Mouse (Mus musculus) ES-E14 (cell line): Measurements from ENCODE around the gene Sbf1. TPM values are rescaled to one million over a fixed set of nuclear protein-coding genes. Genes with fewer than 3 reads are reported as not detected.

ENCODE experiments used
- DNase-seq: peaks from one replicate; pipeline ENCODE4 v3.0.0-alpha.2; 2013; ENCODE audit warnings: low read depth, low spot score
- H3K27ac ChIP-seq: 2 replicates; pipeline ENCODE4 v1.5.1; 2012; ENCODE audit warnings: low read depth, mild to moderate bottlenecking, low read length, moderate library complexity, mixed read lengths; ENCODE audit not compliant: poor library complexity, insufficient read depth, severe bottlenecking
- H3K36me3 ChIP-seq: 2 replicates; pipeline ENCODE4 v1.6.1; 2012; ENCODE audit warnings: mild to moderate bottlenecking, low read length, moderate library complexity, mixed read lengths; ENCODE audit not compliant: control insufficient read depth, poor library complexity, insufficient read depth, severe bottlenecking
- H3K4me1 ChIP-seq, 2 experiments: fragments of 150-350 bp in 1 of 2; sonication (generic) in 1 of 2; 2 replicates each; pipeline ENCODE4 v1.6.1; 2012; ENCODE audit warnings: low read length in 2 of 2, mild to moderate bottlenecking in 1 of 2, mixed read lengths in 1 of 2; ENCODE audit not compliant: control insufficient read depth in 2 of 2, insufficient read depth in 2 of 2, poor library complexity in 1 of 2
- H3K4me3 ChIP-seq, 2 experiments: fragments of 150-350 bp in 1 of 2; sonication (generic) in 1 of 2; 2 replicates each; pipeline ENCODE4 v1.5.1; 2012; ENCODE audit warnings: low read length in 2 of 2, low read depth in 1 of 2, mild to moderate bottlenecking in 1 of 2, mixed read lengths in 1 of 2; ENCODE audit not compliant: insufficient read depth in 1 of 2, poor library complexity in 1 of 2, severe bottlenecking in 1 of 2
- H3K9ac ChIP-seq: 2 replicates; pipeline ENCODE4 v1.6.1; 2012; ENCODE audit warnings: low read depth, mild to moderate bottlenecking, low read length, mixed read lengths; ENCODE audit not compliant: poor library complexity, insufficient read depth, severe bottlenecking
- H3K9me3 ChIP-seq: fragments of 150-350 bp; sonication (generic); 2 replicates; pipeline ENCODE4 v1.6.1; 2012; ENCODE audit warnings: low read depth, mild to moderate bottlenecking, low read length; ENCODE audit not compliant: control insufficient read depth, insufficient read depth
- CHD2 ChIP-seq: IDR thresholded peaks from 2 replicates; pipeline ENCODE4 v1.6.1; 2014; ENCODE audit warnings: mild to moderate bottlenecking, low read depth, low read length, inconsistent platforms
- HCFC1 ChIP-seq: IDR thresholded peaks from 2 replicates; pipeline ENCODE4 v1.6.1; 2012; ENCODE audit warnings: low read length, inconsistent platforms, borderline replicate concordance; ENCODE audit not compliant: insufficient read depth
- MAFK ChIP-seq: IDR thresholded peaks from 2 replicates; pipeline ENCODE4 v1.6.1; 2014; ENCODE audit warnings: mild to moderate bottlenecking, low read depth, low read length, inconsistent platforms; ENCODE audit not compliant: insufficient read depth
- ZC3H11A ChIP-seq: IDR thresholded peaks from 2 replicates; pipeline ENCODE4 v1.6.1; 2012; ENCODE audit warnings: low read depth, mild to moderate bottlenecking, inconsistent platforms, low read length, borderline replicate concordance
- ZNF384 ChIP-seq: IDR thresholded peaks from 2 replicates; pipeline ENCODE4 v1.6.1; 2012; ENCODE audit warnings: low read depth, low read length, inconsistent platforms
- in situ Hi-C, 2 experiments: fragments of 600-800 bp; cut with MboI; formaldehyde crosslinking; loops; one replicate each; pipeline ENCODE4 v1.15.1; 2025; ENCODE audit warnings: low sequenced_read_pairs in 2 of 2, inconsistent platforms in 1 of 2; ENCODE audit not compliant: unreplicated experiment in 2 of 2
- total RNA-seq: library from RNA; depleted of rRNA; stranded (reverse); fragments of 300-350 nt; gene quantifications from 2 replicates; pipeline ENCODE4 v1.2.3, GENCODE M21; 2012

Sbf1 gene
- total RNA-seq, 1 experiment, result 134 TPM

DNA sequence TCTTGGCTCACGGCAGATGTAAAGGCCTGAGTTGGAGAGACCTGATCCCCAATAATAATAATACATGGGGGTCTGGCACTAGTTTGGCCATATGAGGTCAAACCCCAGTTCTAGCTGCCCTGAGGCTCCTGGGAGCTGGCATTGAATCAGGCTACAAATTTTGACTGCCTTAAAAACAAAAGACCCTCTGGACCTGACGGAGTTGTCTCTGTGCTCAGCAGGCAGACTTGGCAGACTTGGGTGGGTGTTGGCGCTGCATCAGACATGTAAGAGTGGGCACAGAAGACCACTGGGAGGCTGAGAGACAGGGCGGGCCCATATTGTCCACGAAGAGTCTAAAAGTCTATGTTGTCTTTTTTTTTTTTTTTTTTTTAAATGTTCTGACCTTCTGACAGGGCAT lies 28.5 kb downstream of the Sbf1 start:
- TF ChIP-seq MAFK (no peak), ZNF384 (0 out of 2 replicates have a peak, but pooled peaks have one; percentile 21), ZC3H11A (no peak)
- Histone ChIP-seq H3K36me3 (peaks cover 45% of the 10 kb centered on the region), H3K9me3 (no peaks in the 10 kb centered on the region)

DNA sequence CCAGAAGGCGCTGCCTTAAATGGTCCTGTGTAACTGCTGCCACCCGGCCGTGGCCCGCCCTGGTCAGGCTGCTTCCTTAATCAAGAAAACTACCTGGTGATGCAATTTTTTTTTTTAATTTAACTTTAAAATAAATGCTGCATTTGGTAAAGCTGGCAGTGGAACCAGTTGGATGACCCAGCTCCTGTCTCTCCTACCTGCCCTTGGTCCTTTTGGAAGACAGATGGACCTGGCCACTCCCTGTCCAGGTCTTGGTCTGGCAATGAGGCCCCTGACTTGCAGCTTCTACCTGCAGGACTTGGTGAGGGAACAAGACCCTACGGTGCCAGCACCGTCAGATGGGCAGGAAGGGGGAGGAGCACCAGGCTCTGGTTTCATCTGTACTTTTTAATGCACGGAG lies 29.0 kb downstream of the Sbf1 start:
- in situ Hi-C loops, result no loop called here
- Histone ChIP-seq H3K9ac (no peak overlapping the region), H3K4me1 (peaks cover 3 to 8% of the 10 kb centered on the region in 2 experiments; a peak in 1 of 4 replicates), H3K9me3 (no peaks in the 10 kb centered on the region), H3K36me3 (peaks cover 46% of the 10 kb centered on the region), H3K4me3 (no peak overlapping the region), H3K27ac (no peak overlapping the region)
- no peak for DNase-seq
- TF ChIP-seq HCFC1, result no peak
- TF ChIP-seq ZNF384, result no peak
- TF ChIP-seq CHD2, result no peak
- no peak for TF ChIP-seq MAFK
- no peak for TF ChIP-seq ZC3H11A

More for the DNA sequence above, 28.5 kb downstream of the Sbf1 start:
- H3K4me3 ChIP-seq, result no peak overlapping the region
- in situ Hi-C loops, result no loop called here
- peaks cover 3 to 8% of the 10 kb centered on the region in 2 experiments; a peak in 1 of 4 replicates for H3K4me1 ChIP-seq
- H3K27ac ChIP-seq, result no peak overlapping the region
- H3K9ac ChIP-seq, result no peak overlapping the region
- DNase-seq, result no peak

DNA sequence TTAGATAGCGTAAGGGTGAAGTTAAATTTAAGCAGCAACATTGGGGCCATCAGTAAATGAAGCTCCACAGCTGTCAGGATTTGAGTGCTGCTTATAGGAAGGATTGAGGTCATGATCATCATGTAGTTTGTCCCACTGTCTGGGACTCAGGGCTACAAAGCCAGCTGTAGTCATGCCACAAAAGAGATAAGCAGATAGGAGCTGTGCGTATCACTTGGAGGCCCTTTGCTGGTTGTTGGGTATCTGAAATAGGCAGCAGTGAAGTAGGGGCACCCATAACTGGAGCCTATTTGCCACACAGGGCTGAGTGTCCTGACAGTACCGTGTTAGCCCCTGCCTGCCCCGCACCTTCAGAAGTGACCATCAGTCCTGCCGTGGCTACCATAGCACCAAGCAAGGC lies 29.6 kb downstream of the Sbf1 start:
- Histone ChIP-seq H3K4me1 (peaks cover 3 to 8% of the 10 kb centered on the region in 2 experiments; a peak in 1 of 4 replicates), H3K9ac (no peak overlapping the region), H3K27ac (no peak overlapping the region), H3K4me3 (no peak overlapping the region), H3K36me3 (peaks cover 42% of the 10 kb centered on the region), H3K9me3 (no peaks in the 10 kb centered on the region)
- no peak for DNase-seq
- in situ Hi-C loops, result no loop called here
- no peak for TF ChIP-seq ZNF384
- TF ChIP-seq HCFC1, result no peak
- no peak for TF ChIP-seq ZC3H11A
- no peak for TF ChIP-seq MAFK
- TF ChIP-seq CHD2, result no peak

DNA sequence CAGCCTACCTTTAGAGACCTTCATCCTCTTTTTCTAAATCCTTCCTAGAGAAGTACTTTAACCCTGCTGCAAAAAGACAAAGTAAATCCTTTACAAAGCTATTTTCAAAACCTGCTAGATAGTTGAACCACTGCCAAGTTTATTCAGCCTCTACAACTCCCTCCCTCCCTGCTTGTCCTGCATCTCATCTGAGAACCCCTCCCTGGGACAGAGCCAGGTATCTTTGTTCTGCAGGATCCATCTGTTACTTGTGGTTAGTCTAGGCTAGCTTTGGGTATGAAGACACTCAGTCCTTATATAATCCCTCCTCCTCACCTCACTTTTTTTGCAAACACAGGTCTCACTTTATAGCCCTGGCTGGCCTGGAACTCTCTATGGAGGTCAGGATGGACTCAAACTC lies 30.1 kb downstream of the Sbf1 start:
- in situ Hi-C loops, result no loop called here
- Histone ChIP-seq H3K36me3 (peaks cover 42% of the 10 kb centered on the region), H3K4me1 (peaks cover 3 to 8% of the 10 kb centered on the region in 2 experiments; a peak in 1 of 4 replicates), H3K4me3 (no peak overlapping the region), H3K9ac (no peak overlapping the region), H3K27ac (no peak overlapping the region), H3K9me3 (no peaks in the 10 kb centered on the region)
- no peak for DNase-seq
- TF ChIP-seq MAFK (no peak), ZC3H11A (no peak), HCFC1 (no peak)

DNA sequence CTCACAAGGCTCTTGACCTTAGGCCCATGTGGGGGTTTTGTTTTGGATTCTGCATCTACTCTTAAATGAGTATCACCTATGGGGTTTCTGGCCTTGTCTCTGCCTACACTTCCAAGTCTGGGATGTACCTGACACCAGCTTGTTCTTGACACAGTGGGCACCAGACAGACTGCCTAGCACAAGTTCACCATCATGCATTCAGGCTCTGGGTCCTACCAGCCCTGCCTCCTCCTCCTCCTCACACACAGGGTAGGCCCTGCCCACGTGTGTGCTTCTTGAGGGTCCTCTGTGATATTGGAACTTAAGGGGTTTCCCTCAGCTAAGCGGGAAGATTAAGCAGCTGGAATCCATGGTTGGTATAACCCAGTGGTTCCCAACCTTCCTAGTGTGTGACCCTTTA lies 31.0 kb downstream of the Sbf1 start:
- H3K4me1 ChIP-seq, result peaks cover 3 to 8% of the 10 kb centered on the region in 2 experiments; a peak in 1 of 4 replicates
- in situ Hi-C loops, result no loop called here
- peaks cover 33% of the 10 kb centered on the region for H3K36me3 ChIP-seq
- no peak for DNase-seq
- no peak overlapping the region for H3K9ac ChIP-seq
- TF ChIP-seq CHD2 (no peak), ZC3H11A (no peak), HCFC1 (no peak), ZNF384 (no peak), MAFK (no peak)
- H3K9me3 ChIP-seq, result no peaks in the 10 kb centered on the region
- H3K4me3 ChIP-seq, result no peak overlapping the region
- no peak overlapping the region for H3K27ac ChIP-seq
